ENCODE assay signal across 11 mouse cellular contexts in genomic region chr2:173407133-173407532, GRCm38 (mm10).
DNase-seq lines count a peak whose midpoint lies in the region; ATAC-seq and TF ChIP-seq lines count a peak whose summit lies in the region.
"Had no signal": no experiment of that assay in that cellular context is flagged by ENCODE, and none has a peak within 500 bp of the region (broad histone marks: within the 10 kb centered on the region; RNA-seq: fewer than 3 reads in every experiment).

No protein-coding gene starts in this region.

- no peaks in the 10 kb centered on the region for H3K4me1 ChIP-seq in lung, adult 2 months (ENCODE audit: control insufficient read depth, insufficient read depth, low read length)
- peaks cover 43% of the 10 kb centered on the region for H3K4me1 ChIP-seq in hindbrain, embryonic 13.5 days (replicated peaks)
- H3K4me1 ChIP-seq in neural tube, embryonic 15.5 days = peaks cover 29% of the 10 kb centered on the region

- DNase-seq in lung, adult 2 months = peak; percentile 14
- DNase-seq in lung, postnatal 4 days = no peak
- peak; percentile 44 for DNase-seq in lung, postnatal 10 days
- DNase-seq in cerebellum, adult 18-20 months = no peak
- no peak for DNase-seq in spleen, postnatal 4 days (ENCODE audit: low spot score in 2 of 2)
- no peak for DNase-seq in heart, postnatal 25 days (ENCODE audit: low spot score)
- DNase-seq: heart, postnatal 36 days; liver, embryonic 13.5 days had no signal

- 0 out of 2 replicates have a peak, but pooled peaks have one; percentile 23 for ATAC-seq in hindbrain, embryonic 13.5 days (ENCODE audit: low FRiP score)
- ATAC-seq in neural tube, embryonic 15.5 days (ENCODE audit: low FRiP score) = peak; percentile 43
- ATAC-seq: CD4-positive, CD25-positive, alpha-beta regulatory T cell, adult 4 months had no signal

- peak overlapping the region; percentile 76 for H3K27ac ChIP-seq in hindbrain, embryonic 13.5 days
- H3K27ac ChIP-seq in neural tube, embryonic 15.5 days (replicated peaks) = no peak overlapping the region
- H3K27ac ChIP-seq: liver, embryonic 13.5 days had no signal

- 0 out of 2 replicates have a peak overlapping the region, but pooled peaks have one; percentile 8 for H3K9ac ChIP-seq in hindbrain, embryonic 13.5 days
- H3K9ac ChIP-seq in neural tube, embryonic 15.5 days (replicated peaks) = no peak overlapping the region
- H3K9ac ChIP-seq: liver, embryonic 13.5 days had no signal

- H3K4me3 ChIP-seq in lung, adult 2 months (replicated peaks; ENCODE audit: extremely low read depth, low read depth, low read length) = no peak overlapping the region
- no peak overlapping the region for H3K4me3 ChIP-seq in hindbrain, embryonic 13.5 days
- H3K4me3 ChIP-seq in neural tube, embryonic 15.5 days (replicated peaks) = no peak overlapping the region
- H3K4me3 ChIP-seq: liver, embryonic 13.5 days had no signal

- no peak for TF ChIP-seq CTCF in lung, adult 2 months (IDR thresholded peaks at IDR 0.05; ENCODE audit: insufficient read depth, low read length)

- WGBS in lung, adult 2 months = 64% methylated on average over 3 of the region's 3 CpGs
- 53% methylated on average over 3 of the region's 3 CpGs for WGBS in hindbrain, embryonic 13.5 days
- 49% methylated on average over 3 of the region's 3 CpGs for WGBS in neural tube, embryonic 15.5 days

- H3K9me3 ChIP-seq in hindbrain, embryonic 13.5 days = no peaks in the 10 kb centered on the region
- no peaks in the 10 kb centered on the region for H3K9me3 ChIP-seq in neural tube, embryonic 15.5 days (replicated peaks)
- H3K9me3 ChIP-seq: liver, embryonic 13.5 days had no signal

- H3K27me3 ChIP-seq in hindbrain, embryonic 13.5 days = no peaks in the 10 kb centered on the region
- no peaks in the 10 kb centered on the region for H3K27me3 ChIP-seq in neural tube, embryonic 15.5 days (replicated peaks)
- H3K27me3 ChIP-seq: liver, embryonic 13.5 days had no signal

- TF ChIP-seq POLR2A in lung, adult 2 months (IDR thresholded peaks at IDR 0.05; ENCODE audit: borderline replicate concordance, extremely low read depth, low read depth, low read length) = no peak

- no peaks in the 10 kb centered on the region for H3K36me3 ChIP-seq in hindbrain, embryonic 13.5 days
- no peaks in the 10 kb centered on the region for H3K36me3 ChIP-seq in neural tube, embryonic 15.5 days
- H3K36me3 ChIP-seq: liver, embryonic 13.5 days had no signal

- no peak overlapping the region for H3K4me2 ChIP-seq in hindbrain, embryonic 13.5 days
- H3K4me2 ChIP-seq in neural tube, embryonic 15.5 days = no peak overlapping the region
- H3K4me2 ChIP-seq: liver, embryonic 13.5 days had no signal

- intact Hi-C loops in heart, postnatal 25 days (cut with DNase I) = no loop called here

Comparison
In these comparisons a context has a peak if more than half of its experiments do, and no peak if none do; other contexts are left out.
1. DNase-seq: peak in lung, adult 2 months (single experiment) and lung, postnatal 10 days (single experiment); none in lung, postnatal 4 days (0 of 2), cerebellum, adult 18-20 months (0 of 2), spleen, postnatal 4 days (0 of 2) and heart, postnatal 25 days (single experiment).